Mouse (Mus musculus) cerebellum, adult 9-11 months (tissue): ENCODE measurements around the gene Pheta1.

Source experiments
- DNase-seq: peaks from one replicate; pipeline ENCODE4 v3.0.0; 2022

Gene Pheta1

GRCm38 (mm10) chr5:121894647-121895046 is 45.9 kb downstream of the Pheta1 start:
- no peak for DNase-seq

GRCm38 (mm10) chr5:121895117-121895756 is 46.5 kb downstream of the Pheta1 start:
- DNase-seq: no peak

GRCm38 (mm10) chr5:121902809-121903745 is 54.3 kb downstream of the Pheta1 start:
- DNase-seq: no peak
